Mouse (Mus musculus) common myeloid progenitor, adult 5-6 weeks (primary cell): ENCODE measurements around the gene Adgrl3. TPM values are rescaled to one million over a fixed set of nuclear protein-coding genes. Genes with fewer than 3 reads are reported as not detected.

Experiments used
- ATAC-seq: replicated peaks from 2 replicates; pipeline ENCODE4 v1.8.0; 2016; ENCODE audit warnings: low read depth, mild to moderate bottlenecking, moderate TSS enrichment, inconsistent platforms; ENCODE audit not compliant: poor library complexity, severe bottlenecking
- total RNA-seq: library from RNA; stranded (forward); fragments of 200-1000, 187-1606 nt; gene quantifications from 2 replicates; pipeline ENCODE4 v1.2.3, GENCODE M21; 2017

Gene Adgrl3
- total RNA-seq, 1 experiment from 2014 or later = not detected

DNA sequence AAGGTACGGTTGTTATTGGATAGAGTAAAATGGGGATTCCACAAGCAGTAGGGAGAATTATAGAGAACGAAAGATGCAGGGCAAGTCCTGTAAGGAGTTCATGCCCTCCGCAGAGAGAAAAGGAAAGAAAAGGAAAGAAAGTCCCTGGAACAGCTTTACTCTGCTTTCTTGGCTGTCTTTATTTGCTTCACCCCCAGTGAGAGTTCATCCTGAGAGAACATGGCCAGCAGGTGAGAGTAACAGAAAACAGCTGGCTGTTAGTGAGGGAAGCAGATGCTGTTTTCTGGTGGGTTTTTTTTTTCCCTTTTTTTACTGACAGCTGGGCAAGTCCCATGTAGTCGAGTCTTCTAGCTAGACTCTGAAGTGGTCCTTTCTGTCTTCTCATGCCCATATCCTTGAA lies 327.6 kb downstream of the Adgrl3 start:
- no peak for ATAC-seq

DNA sequence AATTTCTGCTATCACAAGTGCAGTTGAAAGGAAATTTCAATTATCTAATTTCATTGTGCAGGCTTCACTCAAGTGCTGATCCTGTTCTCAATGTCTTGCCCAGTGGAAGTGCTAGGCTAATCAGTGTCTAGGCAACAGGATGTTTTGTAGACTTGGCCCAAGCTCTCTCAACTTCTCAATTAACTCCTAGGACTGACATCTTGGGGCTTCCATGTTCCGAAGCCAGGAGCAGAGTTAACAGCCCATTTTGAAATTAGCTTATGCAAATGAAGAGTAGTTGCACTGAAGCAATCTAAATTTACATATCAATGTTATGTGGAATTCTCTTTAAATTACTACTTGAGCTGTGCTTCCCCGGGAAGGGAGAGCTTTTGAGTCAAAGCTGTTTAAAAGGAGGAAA lies 339.6 kb downstream of the Adgrl3 start:
- ATAC-seq = no peak

DNA sequence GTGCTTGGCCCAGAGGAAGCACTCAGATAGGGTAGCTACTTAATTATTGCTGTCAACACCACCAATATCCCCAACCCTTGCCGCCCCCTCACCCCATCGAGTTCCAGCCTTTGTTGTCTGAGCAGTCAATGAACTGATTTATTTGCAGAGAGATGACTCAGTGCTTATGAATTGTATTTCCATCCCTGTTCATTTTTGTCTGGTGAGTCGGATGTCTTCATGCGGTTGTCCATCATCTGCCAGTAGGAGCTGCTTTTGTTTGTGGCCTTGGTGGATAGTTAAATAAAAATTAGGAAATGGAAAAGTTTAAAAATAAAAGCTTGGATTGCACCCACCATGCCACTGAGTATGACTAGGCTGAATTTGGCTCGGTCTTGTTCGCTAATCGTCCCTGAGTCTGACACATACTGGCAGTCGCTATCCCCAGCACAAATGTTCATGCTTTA lies 344.3 kb downstream of the Adgrl3 start:
- no peak for ATAC-seq

DNA sequence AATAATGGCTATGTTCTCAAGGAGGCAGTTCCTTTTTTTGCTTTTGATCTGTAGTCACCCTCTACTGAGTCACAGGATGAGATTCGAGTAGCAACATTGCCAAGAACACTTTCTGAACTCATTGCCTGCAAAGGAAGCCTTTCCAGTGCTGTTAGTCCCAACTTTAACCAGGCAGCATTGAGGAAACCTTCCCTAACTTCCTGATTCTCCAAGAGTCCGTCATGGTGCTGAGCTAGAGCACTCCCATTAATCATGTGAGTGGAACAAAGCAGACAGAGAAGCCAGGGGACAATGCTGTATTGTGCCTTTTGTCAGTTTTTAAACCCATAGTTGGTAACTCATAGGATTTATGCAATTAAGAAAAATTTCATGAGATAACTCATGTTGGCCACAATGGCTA lies 345.3 kb downstream of the Adgrl3 start:
- no peak for ATAC-seq

DNA sequence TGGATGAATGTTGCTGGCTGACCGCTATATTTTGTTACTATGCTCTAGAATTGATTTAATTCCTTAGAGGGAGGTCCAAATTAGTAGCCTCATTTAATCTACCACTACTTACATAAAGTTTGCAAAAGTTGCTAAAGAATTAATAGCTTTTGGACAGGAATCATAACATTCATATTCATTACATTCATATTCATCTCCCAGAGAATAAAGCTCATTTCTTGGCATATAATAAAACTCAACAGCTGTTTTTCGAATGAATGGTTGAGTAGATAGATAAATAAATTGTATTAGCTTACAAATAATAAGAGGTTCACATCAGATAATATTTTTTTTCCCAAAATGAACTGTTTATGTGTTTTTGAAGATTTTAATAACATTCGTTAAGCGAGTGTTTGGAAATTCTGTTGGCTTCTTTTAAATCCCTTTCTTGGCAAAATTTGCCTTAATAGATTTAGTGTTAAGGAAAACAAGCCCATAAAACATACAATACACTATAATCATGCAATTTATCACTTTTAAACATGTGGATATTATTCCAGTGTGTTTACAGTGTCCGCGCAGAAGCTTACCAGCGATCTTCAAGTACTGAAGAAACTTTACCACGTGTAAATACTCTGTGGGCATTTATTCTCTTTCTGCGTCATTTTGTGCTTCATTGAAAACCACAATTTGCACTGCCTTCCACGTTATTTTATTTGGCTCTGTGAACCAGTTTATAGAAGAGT lies 350.4 kb downstream of the Adgrl3 start:
- ATAC-seq = no peak

DNA sequence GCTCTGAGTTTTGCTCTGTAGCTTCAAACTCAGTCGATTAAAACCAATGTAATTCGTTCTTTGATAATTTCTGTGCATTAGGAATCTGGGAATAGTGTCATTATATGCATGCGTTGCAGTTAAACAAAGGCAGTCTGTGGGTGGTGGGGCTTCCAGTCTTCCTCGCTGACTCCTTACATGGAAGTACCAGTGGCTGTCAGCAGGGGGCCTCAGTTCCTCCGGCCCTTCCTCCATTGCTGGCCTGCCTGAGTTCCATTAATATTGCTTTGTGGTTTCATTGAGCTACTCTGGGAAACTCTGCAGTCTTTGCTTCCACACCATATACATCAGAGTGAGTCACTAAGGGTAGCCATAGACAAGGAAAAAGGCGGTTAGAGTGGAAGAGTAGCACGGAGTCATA lies 356.1 kb downstream of the Adgrl3 start:
- ATAC-seq = no peak

DNA sequence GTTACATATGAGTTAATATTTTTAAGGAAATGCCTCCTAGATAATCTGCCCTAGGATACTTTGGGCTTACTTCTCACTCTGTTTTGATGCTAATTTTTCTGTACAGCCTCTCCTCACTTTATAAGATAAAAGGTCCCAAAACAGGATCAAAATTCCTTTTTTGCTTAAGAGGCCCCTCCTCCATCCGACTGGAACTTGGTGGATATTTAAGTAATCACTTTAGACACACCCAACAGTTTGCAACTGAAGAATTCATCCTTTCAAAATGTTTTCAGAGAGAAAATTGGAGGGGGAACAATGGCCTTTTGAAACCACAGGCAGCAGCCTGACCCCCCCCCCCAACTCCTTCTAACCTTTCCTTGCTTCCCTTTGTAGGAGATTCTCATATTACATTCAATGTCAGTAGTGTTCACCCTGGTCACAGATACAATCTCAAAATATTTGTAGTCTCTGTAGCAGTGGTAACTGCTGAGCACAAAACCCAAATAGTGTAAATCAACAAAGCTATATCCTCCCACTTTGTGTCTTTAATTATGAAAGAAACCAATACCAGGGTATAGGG lies 385.7 kb downstream of the Adgrl3 start:
- ATAC-seq = no peak

DNA sequence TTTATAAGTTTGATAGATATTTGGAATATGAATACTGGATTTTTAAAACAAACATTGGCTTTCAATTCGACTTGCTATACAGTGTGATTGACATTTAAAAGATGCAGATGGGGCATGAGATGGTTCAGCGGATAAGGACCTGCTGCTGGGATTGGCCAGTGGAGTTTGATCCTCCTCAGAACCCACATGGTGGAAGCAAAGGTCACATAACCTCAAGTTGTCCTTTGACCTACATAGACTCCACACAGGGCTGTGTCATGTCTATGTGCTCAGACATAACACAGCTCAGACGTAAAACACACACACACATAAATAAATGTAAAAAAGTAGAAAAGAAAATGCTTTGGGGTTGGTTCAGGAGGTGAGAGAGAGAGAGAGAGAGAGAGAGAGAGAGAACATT lies 397.4 kb downstream of the Adgrl3 start:
- no peak for ATAC-seq

DNA sequence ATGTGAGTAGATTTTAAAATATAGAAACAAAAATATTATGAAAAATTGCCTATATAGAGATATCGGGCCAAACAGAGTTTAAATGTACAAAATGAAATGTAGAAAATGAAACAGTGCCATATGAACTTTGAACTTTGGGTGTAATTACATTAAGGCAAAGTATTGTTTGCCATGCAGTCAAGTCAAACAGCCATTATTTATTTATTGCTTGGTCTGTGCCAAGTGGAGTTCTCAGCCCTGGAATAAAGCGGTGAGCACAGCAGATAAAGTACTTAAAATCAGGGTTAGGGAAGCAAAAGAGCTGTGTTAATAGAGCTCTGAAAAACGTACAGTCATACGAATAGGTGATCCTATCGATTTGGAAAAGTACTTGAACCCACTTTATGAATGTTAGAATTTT lies 407.5 kb downstream of the Adgrl3 start:
- no peak for ATAC-seq

DNA sequence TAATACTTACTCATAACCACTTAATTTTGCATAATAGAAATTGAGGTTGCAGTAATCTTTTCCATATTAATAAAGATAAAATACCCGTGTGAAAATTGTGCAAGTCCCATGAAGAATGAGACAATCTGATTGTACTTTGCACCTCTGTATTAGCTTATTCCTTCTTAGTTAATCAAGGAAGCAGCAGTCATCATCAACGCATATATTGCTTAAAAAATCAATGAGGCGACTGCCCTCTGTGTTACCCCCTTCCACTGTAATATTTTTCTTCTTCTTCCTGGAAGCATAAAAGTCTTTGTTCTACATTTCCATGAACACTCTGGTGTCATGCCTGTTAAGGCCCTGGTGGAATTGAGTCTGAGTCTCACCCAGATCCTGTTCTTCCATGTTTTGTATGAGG lies 416.4 kb downstream of the Adgrl3 start:
- ATAC-seq = no peak

DNA sequence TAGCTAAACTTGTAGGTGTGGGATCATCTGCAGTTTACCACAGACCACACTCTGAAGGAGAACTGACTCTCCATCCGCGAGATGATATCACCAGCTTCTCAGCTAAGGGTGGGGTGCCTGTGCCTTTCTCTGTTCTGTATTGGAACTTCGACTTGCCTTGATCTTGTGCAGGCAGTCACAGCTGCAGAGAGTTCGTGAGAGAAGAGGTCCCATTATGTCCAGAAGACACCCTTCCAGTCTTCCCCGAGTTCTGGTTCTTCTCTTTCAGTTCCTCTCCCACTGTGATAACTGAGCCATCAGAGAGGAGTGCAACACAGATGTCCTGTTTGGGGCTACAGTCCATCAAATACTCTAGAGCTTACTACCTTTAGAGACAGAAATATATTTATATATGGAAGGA lies 422.2 kb downstream of the Adgrl3 start:
- ATAC-seq = no peak

DNA sequence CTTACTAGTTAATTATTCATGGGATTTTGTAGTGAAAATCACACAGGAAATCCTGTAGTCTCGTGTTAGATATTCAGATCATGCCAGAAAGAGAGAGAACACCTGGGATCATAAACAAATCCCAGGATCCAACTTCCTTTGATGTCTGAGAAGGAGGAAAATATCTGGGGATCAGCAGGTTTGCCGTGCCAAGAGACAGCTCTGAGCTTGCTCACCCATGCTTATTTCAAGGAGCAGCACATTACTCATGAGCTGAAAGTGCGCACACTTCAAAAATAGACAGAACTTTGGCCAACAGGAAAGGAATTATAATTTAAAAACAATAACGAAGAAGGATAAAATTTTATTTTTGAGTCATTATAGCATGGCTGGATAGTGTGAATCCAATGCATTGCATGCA lies 446.0 kb downstream of the Adgrl3 start:
- no peak for ATAC-seq

DNA sequence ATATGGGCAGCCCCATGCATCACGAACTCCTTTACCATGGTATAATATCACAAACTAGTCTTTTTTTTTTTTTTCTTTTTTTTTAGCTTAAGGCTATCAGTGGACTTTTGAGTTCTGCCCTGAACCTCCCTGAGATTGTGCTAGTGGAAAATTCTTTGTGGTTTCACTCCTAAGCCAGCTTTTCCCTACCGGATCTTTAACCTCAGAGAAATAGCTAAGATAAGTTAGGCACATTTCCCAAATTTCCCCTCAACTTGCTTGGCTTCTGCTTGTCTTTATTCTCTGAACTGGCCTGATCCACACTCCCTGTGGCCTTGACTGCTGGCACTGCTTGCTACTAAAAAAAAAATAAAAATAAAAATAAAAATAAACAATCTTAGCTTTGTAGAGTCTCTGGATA lies 454.7 kb downstream of the Adgrl3 start:
- no peak for ATAC-seq

DNA sequence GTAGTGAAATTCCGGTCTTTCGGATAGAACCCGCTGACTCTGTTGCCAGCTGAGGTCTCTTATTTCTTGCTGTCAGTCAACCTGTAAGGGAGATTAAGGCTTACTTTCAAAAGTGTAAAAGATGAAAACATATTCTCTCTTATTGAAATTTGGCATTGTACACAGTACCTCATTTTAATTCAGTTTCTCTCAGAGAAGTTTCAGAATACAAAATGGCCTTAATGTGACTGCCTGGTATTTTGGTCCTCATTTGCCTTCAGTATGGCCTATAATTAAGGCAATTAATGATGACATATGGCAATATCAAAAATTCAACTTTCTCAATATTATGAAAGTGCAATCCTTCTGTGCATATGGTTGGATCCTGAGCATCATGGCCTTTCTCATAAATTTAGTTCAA lies 455.5 kb downstream of the Adgrl3 start:
- no peak for ATAC-seq

DNA sequence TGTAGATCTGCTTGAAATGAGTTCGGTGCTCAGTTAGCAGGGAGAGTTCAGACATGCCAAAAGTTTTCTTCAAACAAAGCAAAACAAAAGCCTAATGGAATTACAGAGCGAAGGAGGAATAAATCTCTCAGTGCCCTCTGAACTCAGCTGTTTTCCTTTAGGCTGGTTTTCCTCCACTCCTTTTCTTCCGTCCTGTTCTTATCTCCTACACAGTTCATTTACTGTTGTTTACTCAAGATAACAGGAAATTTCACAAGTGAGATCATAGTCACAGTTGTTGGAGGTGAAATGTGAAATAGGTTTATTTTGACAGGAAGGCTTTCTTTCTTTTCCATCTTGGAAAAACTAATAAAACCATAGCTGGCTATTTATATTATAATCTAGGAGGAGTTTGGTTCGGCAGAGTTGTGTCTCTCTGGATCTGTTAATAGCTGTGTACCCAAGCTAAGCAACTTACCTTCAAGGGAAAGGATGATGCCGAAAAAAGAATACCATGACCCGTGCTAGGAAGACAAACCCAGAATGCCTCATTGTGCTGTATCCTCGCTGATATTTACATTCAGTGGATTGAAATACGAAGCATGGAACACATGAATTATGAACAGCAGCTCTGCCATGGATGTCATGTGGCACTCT lies 456.2 kb downstream of the Adgrl3 start:
- ATAC-seq = no peak

DNA sequence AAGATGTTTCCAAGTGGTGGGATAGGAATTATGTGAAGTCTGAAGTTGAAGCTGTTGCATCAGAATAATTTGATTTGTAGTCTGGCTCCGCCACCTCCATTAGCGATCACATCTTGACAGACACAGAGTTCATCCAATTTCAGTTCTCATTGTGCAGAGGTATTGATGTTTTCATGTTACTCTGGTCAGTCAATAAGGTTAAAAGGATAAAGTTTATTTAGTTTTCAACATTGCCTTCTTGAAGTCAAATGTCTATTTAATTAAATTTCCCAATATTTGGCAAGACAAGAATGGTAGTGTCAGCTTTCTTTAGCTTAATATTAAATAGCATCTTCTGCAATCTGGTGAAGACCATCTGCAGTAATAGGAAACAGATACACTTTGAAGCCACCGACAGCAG lies 461.0 kb downstream of the Adgrl3 start:
- ATAC-seq = no peak

DNA sequence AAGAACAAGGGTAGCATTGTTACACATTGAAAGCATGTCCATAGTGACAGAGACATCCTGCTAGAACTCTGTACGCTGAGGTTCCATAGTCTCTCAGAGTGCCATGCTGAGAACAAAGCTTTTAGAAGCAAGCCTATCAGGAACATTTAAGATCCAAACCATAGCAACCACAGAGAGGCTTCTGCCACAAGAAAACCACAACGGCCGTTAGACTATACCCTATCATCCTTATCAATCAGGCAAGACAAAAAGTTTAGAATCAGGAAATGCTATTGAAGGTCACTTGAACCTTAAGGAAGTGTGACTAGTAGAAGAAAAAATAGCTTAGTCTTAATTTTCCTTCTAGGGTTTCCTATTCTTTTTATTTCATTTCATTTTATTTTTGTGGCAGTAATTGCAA lies 464.0 kb downstream of the Adgrl3 start:
- ATAC-seq = no peak

DNA sequence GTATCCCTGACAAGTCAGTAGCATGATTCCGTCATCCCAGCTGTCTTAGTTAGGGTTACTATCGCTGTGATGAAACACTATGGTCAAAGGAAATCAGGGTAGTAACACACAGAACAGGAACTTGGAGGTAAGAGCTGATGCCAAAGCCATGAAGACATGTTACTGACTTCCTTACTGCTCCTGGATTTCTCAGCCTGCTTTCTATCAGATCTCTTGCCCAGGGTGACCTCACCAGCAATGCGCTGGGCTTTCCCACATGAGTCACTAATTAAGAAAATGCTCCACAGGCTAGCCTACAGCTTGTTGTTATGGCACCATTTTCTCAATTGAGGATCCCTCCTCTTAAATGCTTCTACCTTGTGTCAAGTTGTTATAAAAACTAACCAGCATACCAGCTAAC lies 481.1 kb downstream of the Adgrl3 start:
- no peak for ATAC-seq

DNA sequence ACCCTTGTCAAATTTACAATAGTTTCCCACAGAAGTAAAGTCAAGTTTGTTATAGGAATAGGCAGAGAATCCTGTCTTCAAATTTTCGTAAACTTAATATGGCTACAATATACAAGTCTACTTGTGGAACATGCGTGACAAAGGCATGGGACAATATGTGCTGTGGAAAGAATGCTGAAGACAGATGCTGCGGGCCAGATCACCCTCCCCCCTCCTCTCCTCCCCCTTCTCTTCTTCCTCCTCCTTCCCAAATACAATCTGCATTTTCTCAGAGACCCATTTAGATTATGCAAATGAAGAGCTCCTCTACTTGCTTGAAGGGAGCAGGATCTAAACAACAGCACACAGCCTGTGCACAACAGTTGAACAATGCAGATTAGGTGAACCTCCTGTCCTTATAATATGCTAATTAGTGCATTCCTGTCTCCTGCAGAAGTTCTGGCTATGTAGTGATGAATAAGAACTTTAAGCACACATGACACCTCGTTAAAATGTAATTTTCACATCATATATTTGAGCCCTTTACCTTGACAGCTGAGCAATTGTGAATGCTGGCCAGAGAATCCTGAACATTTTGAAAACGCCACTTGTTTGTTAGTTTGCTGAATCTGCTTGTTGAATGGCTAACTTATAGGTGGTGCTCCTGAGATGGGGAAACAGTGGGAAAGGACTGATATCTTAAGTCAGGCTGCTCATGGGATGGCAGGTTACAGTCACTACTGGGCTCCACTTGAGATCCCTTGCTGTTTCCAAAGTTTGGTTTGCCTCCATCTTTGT lies 499.0 kb downstream of the Adgrl3 start:
- ATAC-seq = no peak

DNA sequence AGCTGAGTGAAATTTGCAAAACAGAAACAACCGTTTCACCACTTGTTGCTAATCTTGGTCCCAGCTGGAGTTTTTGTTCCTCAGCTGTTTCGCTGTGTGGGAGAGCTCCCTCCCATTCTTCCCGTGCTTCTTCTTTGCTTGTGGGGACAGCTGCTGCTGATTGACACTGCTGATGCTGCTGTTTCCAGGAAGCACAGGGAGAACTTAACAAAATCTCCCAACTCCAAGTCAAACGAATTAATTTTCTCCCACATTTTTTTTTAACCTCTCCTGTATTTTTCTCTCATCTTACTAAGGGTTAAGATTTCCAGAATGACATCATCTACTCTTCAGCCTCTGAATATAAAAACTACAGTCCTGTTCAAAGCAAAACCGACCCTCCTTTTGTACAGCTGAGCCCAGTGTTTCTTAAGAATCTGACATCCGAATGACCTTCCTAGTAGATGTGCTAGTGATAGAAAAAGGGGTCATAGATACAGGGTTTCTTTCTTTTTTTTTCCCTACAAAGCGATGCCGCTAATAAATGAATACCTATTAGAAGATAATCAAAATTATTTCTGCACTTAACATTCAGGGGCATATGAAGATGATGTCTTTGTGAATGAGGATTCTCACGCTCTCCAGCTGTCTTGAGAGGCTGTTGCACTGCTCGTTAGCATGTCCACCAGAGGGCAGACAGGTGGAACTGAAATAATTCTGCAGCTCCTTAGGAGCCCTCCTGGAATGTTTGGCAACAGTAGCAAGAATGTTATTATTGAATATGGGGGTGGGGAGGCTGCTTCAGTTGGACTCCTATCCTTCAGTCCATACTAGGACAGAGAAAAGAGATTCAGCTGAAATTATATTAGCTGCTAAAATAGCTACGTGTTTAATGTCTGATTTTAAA lies 499.8 kb downstream of the Adgrl3 start:
- ATAC-seq = no peak
